Mouse (Mus musculus) E14TG2a.4 (cell line): ENCODE measurements around the gene S1pr5.

Experiments
- CTCF ChIP-seq: conservative IDR thresholded peaks from 2 replicates; pipeline ENCODE4 v1.5.1; 2014; ENCODE audit warnings: low read length
- POU5F1 ChIP-seq: IDR thresholded peaks from 2 replicates; pipeline ENCODE4 v1.6.1; 2014; ENCODE audit warnings: low read length, borderline replicate concordance

DNA sequence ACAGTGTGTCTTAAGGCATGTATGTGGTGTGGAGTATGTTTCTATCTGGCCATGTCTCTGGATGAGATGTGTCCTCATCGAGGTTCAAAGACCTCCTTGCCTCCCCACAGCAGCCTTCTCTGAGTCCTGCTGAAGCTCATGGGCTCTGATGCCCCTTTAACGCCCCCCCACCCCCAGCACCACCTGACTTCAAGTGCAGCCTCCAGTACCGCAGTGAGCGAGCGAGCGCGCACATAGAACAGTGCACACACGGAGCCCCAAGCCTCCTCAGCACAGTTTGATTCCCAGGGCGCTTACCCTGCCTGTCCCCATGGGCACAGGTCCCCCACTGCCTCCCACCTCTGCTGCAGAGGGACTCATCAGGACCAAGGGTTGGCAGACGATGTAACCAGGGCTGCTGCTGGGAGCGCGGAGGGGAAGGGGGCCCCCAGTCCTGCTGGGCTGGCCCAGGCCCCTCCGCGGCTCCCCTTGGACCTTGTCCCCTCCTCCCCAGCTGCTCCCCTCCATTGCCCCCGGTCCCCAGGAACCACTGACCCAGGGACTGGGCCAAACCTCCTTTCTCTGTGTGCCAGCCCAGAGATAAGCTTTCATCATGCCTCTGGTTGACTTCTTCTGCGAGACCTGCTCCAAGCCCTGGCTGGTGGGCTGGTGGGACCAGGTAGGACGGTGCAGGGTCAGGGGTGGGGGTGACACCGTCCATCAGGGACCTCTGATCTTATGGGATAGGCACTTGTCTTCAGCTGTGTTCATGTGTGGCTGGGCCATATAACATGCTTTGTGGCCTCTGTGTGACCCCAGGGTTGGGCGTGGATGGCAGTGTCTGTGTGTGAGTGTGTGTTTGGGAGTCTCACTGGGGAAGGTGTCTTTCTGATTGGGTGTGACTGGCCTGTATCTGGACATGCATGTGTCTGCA is 51.5 kb downstream of the S1pr5 start:
- no peak for TF ChIP-seq CTCF
- TF ChIP-seq POU5F1 = no peak
